In genomic region chr9:117002083-117002482, GRCm38 (mm10) we compare ENCODE assay signal across 25 mouse cellular contexts.
A peak's percentile ranks its signal among the peaks of the same experiment; 100 is the strongest.
DNase-seq lines count a peak whose midpoint lies in the region; ATAC-seq and TF ChIP-seq lines count a peak whose summit lies in the region.
"Had no signal": no experiment of that assay in that cellular context is flagged by ENCODE, and none has a peak within 500 bp of the region (broad histone marks: within the 10 kb centered on the region; RNA-seq: fewer than 3 reads in every experiment).

No protein-coding gene starts in this region.

- peaks cover 2% of the 10 kb centered on the region; the same call in 1 of the 2 replicates for H3K4me1 ChIP-seq in embryonic facial prominence, embryonic 14.5 days (ENCODE audit: control insufficient read depth, insufficient read depth, low read length)
- H3K4me1 ChIP-seq in embryonic facial prominence, embryonic 10.5 days, result peaks cover 8% of the 10 kb centered on the region
- no peaks in the 10 kb centered on the region for H3K4me1 ChIP-seq in liver, adult 2 months (ENCODE audit: control insufficient read depth, insufficient read depth, low read length)
- H3K4me1 ChIP-seq in liver, postnatal 0 days (ENCODE audit: insufficient read depth), result no peaks in the 10 kb centered on the region
- no peaks in the 10 kb centered on the region for H3K4me1 ChIP-seq in lung, postnatal 0 days (ENCODE audit: insufficient read depth, low read depth, low read length)
- H3K4me1 ChIP-seq: forebrain, embryonic 13.5 days had no signal

- H3K9ac ChIP-seq in embryonic facial prominence, embryonic 14.5 days (ENCODE audit: low read depth, low read length), result no peak overlapping the region
- H3K9ac ChIP-seq in liver, adult 2 months (ENCODE audit: low read depth, low read length), result no peak overlapping the region
- no peak overlapping the region for H3K9ac ChIP-seq in liver, postnatal 0 days (replicated peaks)
- H3K9ac ChIP-seq in lung, postnatal 0 days (replicated peaks; ENCODE audit: low read depth), result no peak overlapping the region
- H3K9ac ChIP-seq: forebrain, embryonic 13.5 days; heart, embryonic 13.5 days had no signal

- TF ChIP-seq CTCF in liver, adult 2 months (IDR thresholded peaks at IDR 0.05; ENCODE audit: low read depth, low read length), result no peak
- TF ChIP-seq CTCF in liver, postnatal 0 days (IDR thresholded peaks at IDR 0.05; ENCODE audit: low read depth), result no peak
- TF ChIP-seq CTCF in lung, postnatal 0 days (IDR thresholded peaks at IDR 0.05), result no peak

- no peaks in the 10 kb centered on the region for H3K36me3 ChIP-seq in embryonic facial prominence, embryonic 14.5 days (ENCODE audit: control insufficient read depth, insufficient read depth, low read length)
- H3K36me3 ChIP-seq in embryonic facial prominence, embryonic 10.5 days (replicated peaks), result no peaks in the 10 kb centered on the region
- H3K36me3 ChIP-seq in liver, adult 2 months (ENCODE audit: control insufficient read depth, insufficient read depth, low read length), result no peaks in the 10 kb centered on the region
- no peaks in the 10 kb centered on the region for H3K36me3 ChIP-seq in liver, postnatal 0 days (replicated peaks; ENCODE audit: insufficient read depth, low read length)
- H3K36me3 ChIP-seq in lung, postnatal 0 days (ENCODE audit: insufficient read depth, low read length), result no peaks in the 10 kb centered on the region

- DNase-seq in embryonic facial prominence, embryonic 14.5 days (ENCODE audit: low spot score), result peak; percentile 67
- no peak for DNase-seq in embryonic facial prominence, embryonic 10.5 days (ENCODE audit: low spot score)
- DNase-seq in liver, adult 2 months (ENCODE audit: extremely low read depth, low read depth, low spot score), result peak; percentile 10
- no peak for DNase-seq in liver, postnatal 0 days
- peak; percentile 61 for DNase-seq in NIH3T3 (ENCODE audit: low read depth)
- peak; percentile 64 for DNase-seq in lung, postnatal 0 days (ENCODE audit: low spot score)
- DNase-seq in embryo, embryonic 10.5 days (ENCODE audit: low spot score), result no peak
- no peak for DNase-seq in yolk sac, embryonic 10.5 days (ENCODE audit: low spot score)
- DNase-seq: adrenal gland, adult 8-10 months; cerebellum, adult 11 months; cerebellum, adult 9-11 months; gastrocnemius, postnatal 14 days; heart, postnatal 14 days; left cerebral cortex, postnatal 4 days; thymus, adult 18-20 months; thymus, postnatal 4 days had no signal

- WGBS in embryonic facial prominence, embryonic 14.5 days, result 53% methylated on average over 2 of the region's 2 CpGs
- 94% methylated on average over 2 of the region's 2 CpGs for WGBS in embryonic facial prominence, embryonic 10.5 days
- WGBS in liver, adult 2 months, result 80% methylated on average over 2 of the region's 2 CpGs
- WGBS in liver, postnatal 0 days (ENCODE audit: insufficient replicate concordance), result 74% methylated on average over 2 of the region's 2 CpGs
- WGBS in lung, postnatal 0 days, result 43% methylated on average over 2 of the region's 2 CpGs

- peaks cover 3% of the 10 kb centered on the region; the same call in 1 of the 2 replicates for H3K9me3 ChIP-seq in embryonic facial prominence, embryonic 14.5 days (ENCODE audit: control insufficient read depth, low read length)
- H3K9me3 ChIP-seq in embryonic facial prominence, embryonic 10.5 days, result no peaks in the 10 kb centered on the region
- H3K9me3 ChIP-seq in liver, postnatal 0 days (ENCODE audit: low read length), result no peaks in the 10 kb centered on the region
- H3K9me3 ChIP-seq in lung, postnatal 0 days (ENCODE audit: low read length), result no peaks in the 10 kb centered on the region
- H3K9me3 ChIP-seq: forebrain, embryonic 13.5 days; heart, embryonic 13.5 days had no signal

- ATAC-seq in embryonic facial prominence, embryonic 14.5 days (ENCODE audit: low read depth), result no peak
- ATAC-seq in liver, postnatal 0 days, result no peak
- ATAC-seq in lung, postnatal 0 days, result no peak
- ATAC-seq: forebrain, embryonic 13.5 days; hindbrain, postnatal 0 days; intestine, embryonic 16.5 days; Patski had no signal

- H3K4me2 ChIP-seq in embryonic facial prominence, embryonic 14.5 days (ENCODE audit: low read depth, low read length), result no peak overlapping the region
- H3K4me2 ChIP-seq in liver, postnatal 0 days (ENCODE audit: low read depth, low read length), result no peak overlapping the region
- no peak overlapping the region for H3K4me2 ChIP-seq in lung, postnatal 0 days (replicated peaks; ENCODE audit: low read depth, low read length)
- H3K4me2 ChIP-seq: forebrain, embryonic 13.5 days; heart, embryonic 13.5 days; liver, embryonic 11.5 days had no signal

- TF ChIP-seq POLR2A in liver, adult 2 months (IDR thresholded peaks at IDR 0.05; ENCODE audit: extremely low read depth, insufficient read depth, low read length), result no peak

- no peak overlapping the region for H3K4me3 ChIP-seq in embryonic facial prominence, embryonic 14.5 days (ENCODE audit: low read depth, low read length)
- H3K4me3 ChIP-seq in embryonic facial prominence, embryonic 10.5 days, result no peak overlapping the region
- no peak overlapping the region for H3K4me3 ChIP-seq in liver, adult 2 months (ENCODE audit: insufficient read depth, low read depth, low read length)
- no peak overlapping the region for H3K4me3 ChIP-seq in liver, postnatal 0 days (ENCODE audit: low read depth, low read length)
- no peak overlapping the region for H3K4me3 ChIP-seq in lung, postnatal 0 days (ENCODE audit: low read depth, low read length)
- H3K4me3 ChIP-seq: erythroblast, embryonic 14.5 days; forebrain, embryonic 13.5 days; heart, embryonic 13.5 days had no signal

- no peak for TF ChIP-seq EP300 in liver, postnatal 0 days (IDR thresholded peaks at IDR 0.05; ENCODE audit: low read depth)
- TF ChIP-seq EP300 in lung, postnatal 0 days (IDR thresholded peaks at IDR 0.05), result no peak

- no peaks in the 10 kb centered on the region for H3K27me3 ChIP-seq in embryonic facial prominence, embryonic 14.5 days (replicated peaks; ENCODE audit: control insufficient read depth, insufficient read depth, low read length)
- no peaks in the 10 kb centered on the region for H3K27me3 ChIP-seq in embryonic facial prominence, embryonic 10.5 days (replicated peaks; ENCODE audit: low read depth, poor library complexity, severe bottlenecking)
- no peaks in the 10 kb centered on the region for H3K27me3 ChIP-seq in liver, adult 2 months (ENCODE audit: control insufficient read depth, insufficient read depth, low read length)
- H3K27me3 ChIP-seq in liver, postnatal 0 days (ENCODE audit: insufficient read depth, low read length), result no peaks in the 10 kb centered on the region
- H3K27me3 ChIP-seq in lung, postnatal 0 days (replicated peaks; ENCODE audit: insufficient read depth, low read length), result no peaks in the 10 kb centered on the region
- H3K27me3 ChIP-seq: forebrain, embryonic 13.5 days; heart, embryonic 13.5 days; Patski had no signal

- no peak overlapping the region for H3K27ac ChIP-seq in embryonic facial prominence, embryonic 14.5 days (replicated peaks; ENCODE audit: low read depth, low read length)
- no peak overlapping the region for H3K27ac ChIP-seq in embryonic facial prominence, embryonic 10.5 days (replicated peaks)
- H3K27ac ChIP-seq in liver, adult 2 months (replicated peaks; ENCODE audit: insufficient read depth, low read depth, low read length), result no peak overlapping the region
- no peak overlapping the region for H3K27ac ChIP-seq in liver, postnatal 0 days (ENCODE audit: low read depth)
- no peak overlapping the region for H3K27ac ChIP-seq in lung, postnatal 0 days (ENCODE audit: low read length)
- H3K27ac ChIP-seq: forebrain, embryonic 13.5 days; heart, embryonic 13.5 days; hindbrain, postnatal 0 days; kidney, postnatal 0 days; macrophage had no signal

- no peaks in the 10 kb centered on the region for H3K79me2 ChIP-seq in liver, adult 2 months (ENCODE audit: control insufficient read depth, insufficient read depth, low read length)

Comparison
In these comparisons a context has a peak if more than half of its experiments do, and no peak if none do; other contexts are left out.
1. DNase-seq: peak in embryonic facial prominence, embryonic 14.5 days (single experiment), liver, adult 2 months (single experiment), NIH3T3 (single experiment) and lung, postnatal 0 days (single experiment); none in embryonic facial prominence, embryonic 10.5 days (single experiment), liver, postnatal 0 days (single experiment), embryo, embryonic 10.5 days (single experiment) and yolk sac, embryonic 10.5 days (single experiment).